Mouse (Mus musculus) limb, embryonic 11.5 days (tissue): ENCODE data around the gene Gatad2b. TPM values are rescaled to one million over a fixed set of nuclear protein-coding genes. Genes with fewer than 3 reads are reported as not detected.
"Not testable (repeated sequence)": the region's sequence is repeated elsewhere in the genome, so short reads cannot be mapped to it uniquely, and the experiment has no call there.

Source experiments
- ATAC-seq: fragments of 200-750 bp; cut with Nextera tagmentation; 2 replicates; pipeline ENCODE4 v1.8.0; 2017; ENCODE audit warnings: low read depth; ENCODE audit not compliant: insufficient number of reproducible peaks, low FRiP score, low TSS enrichment
- DNase-seq: peaks from one replicate; pipeline ENCODE4 v3.0.0-alpha.2; 2015; ENCODE audit warnings: low spot score
- H3K27ac ChIP-seq: fragments of 300-500 bp; sonication (generic); replicated peaks from 2 replicates; pipeline ENCODE4 v1.5.1; 2014; ENCODE audit warnings: low read depth, mild to moderate bottlenecking, low read length
- H3K27me3 ChIP-seq: fragments of 300-500 bp; sonication (generic); 2 replicates; pipeline ENCODE4 v1.6.1; 2014; ENCODE audit warnings: mild to moderate bottlenecking, low read length, mixed read lengths; ENCODE audit not compliant: control insufficient read depth, insufficient read depth
- H3K36me3 ChIP-seq: fragments of 300-500 bp; sonication (generic); 2 replicates; pipeline ENCODE4 v1.6.1; 2014; ENCODE audit warnings: mild to moderate bottlenecking, low read length, moderate library complexity, mixed read lengths; ENCODE audit not compliant: control insufficient read depth, insufficient read depth
- H3K4me1 ChIP-seq: fragments of 300-500 bp; sonication (generic); 2 replicates; pipeline ENCODE4 v1.6.1; 2014; ENCODE audit warnings: low read length, mixed read lengths; ENCODE audit not compliant: control insufficient read depth, insufficient read depth
- H3K4me2 ChIP-seq: fragments of 300-500 bp; sonication (generic); 2 replicates; pipeline ENCODE4 v1.6.1; 2014; ENCODE audit warnings: low read depth, mild to moderate bottlenecking, moderate library complexity; ENCODE audit not compliant: severe bottlenecking
- H3K4me3 ChIP-seq: fragments of 300-500 bp; sonication (generic); 2 replicates; pipeline ENCODE4 v1.5.1; 2014; ENCODE audit warnings: low read depth, low read length
- H3K9ac ChIP-seq: fragments of 300-500 bp; sonication (generic); 2 replicates; pipeline ENCODE4 v1.6.1; 2014; ENCODE audit warnings: mild to moderate bottlenecking, low read length
- H3K9me3 ChIP-seq: fragments of 300-500 bp; sonication (generic); 2 replicates; pipeline ENCODE4 v1.6.1; 2016; ENCODE audit warnings: low read length; ENCODE audit not compliant: control insufficient read depth
- WGBS: fragments of 180-500 bp; shearing (Covaris S2); extraction: QIAGEN DNeasy Blood & Tissue Kit; methylation state at CpG from one replicate; pipeline ENCODE4 v1.1.7; 2014; 5-methylcytosine and 5-hydroxymethylcytosine counted together
- polyA plus RNA-seq: library from polyadenylated mRNA; unstranded; fragments of >200 nt; fragmentation: Nextera tagmentation; extraction: Ambion mirVana; gene quantifications from 2 replicates; pipeline ENCODE4 v1.2.1, GENCODE M21; 2014

Gatad2b gene
- polyA plus RNA-seq, 1 experiment from 2014 or later: 16.2 TPM

DNA sequence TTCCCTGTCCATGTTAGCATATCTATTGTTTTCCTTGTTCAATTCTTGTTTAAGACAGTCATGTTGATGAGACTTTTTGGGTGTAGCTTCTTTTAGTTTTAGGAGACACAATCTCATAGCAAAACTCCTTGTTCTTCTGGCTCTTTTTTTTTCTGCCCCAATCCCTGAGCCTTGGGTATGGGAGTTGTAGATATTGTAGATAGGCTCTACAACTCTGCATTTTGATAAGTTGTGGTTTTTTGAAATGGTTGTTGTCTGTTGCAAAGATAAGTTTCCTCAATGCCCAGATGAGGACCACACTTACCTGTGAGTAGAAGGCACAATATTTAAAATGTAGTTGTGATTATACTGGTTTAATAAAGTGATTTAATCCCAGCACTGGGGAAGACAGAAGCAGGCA lies 47.2 kb downstream of the Gatad2b start:
- no peaks in the 10 kb centered on the region for H3K27me3 ChIP-seq
- ATAC-seq (no peak), DNase-seq (no peak)
- no peak overlapping the region for H3K9ac ChIP-seq
- H3K9me3 ChIP-seq: no peaks in the 10 kb centered on the region
- peaks cover 5% of the 10 kb centered on the region; the same call in 1 of the 2 replicates for H3K36me3 ChIP-seq
- H3K27ac ChIP-seq: no peak overlapping the region
- no peak overlapping the region for H3K4me2 ChIP-seq
- H3K4me1 ChIP-seq: no peaks in the 10 kb centered on the region
- no peak overlapping the region for H3K4me3 ChIP-seq

DNA sequence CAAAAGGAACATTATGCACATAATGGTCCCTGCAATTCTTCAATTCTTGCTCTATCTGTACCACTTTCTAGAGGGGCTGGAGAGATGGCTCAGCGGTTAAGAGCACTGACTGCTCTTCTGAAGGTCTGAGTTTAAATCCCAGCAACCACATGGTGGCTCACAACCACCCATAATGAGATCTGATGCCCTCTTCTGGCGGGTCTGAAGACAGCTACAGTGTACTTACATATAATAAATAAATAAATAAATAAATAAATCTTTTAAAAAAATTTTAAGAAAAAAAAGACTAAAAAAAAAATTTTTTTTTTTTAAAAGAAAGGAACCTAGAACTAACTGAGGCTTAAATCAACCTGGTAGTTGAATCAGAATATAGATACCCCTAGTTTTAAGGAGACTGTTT lies 49.9 kb downstream of the Gatad2b start:
- not testable (repeated sequence) for H3K4me3 ChIP-seq, H3K4me1 ChIP-seq, H3K27me3 ChIP-seq, H3K4me2 ChIP-seq, H3K27ac ChIP-seq, H3K9ac ChIP-seq, H3K9me3 ChIP-seq, DNase-seq, ATAC-seq
- 64% methylated on average over 2 of the region's 2 CpGs for WGBS
- peaks cover 11% of the 10 kb centered on the region; the same call in 1 of the 2 replicates for H3K36me3 ChIP-seq

- WGBS: 94% methylated on average over 4 of the region's 4 CpGs
- H3K36me3 ChIP-seq: peaks cover 22% of the 10 kb centered on the region
- ATAC-seq: no peak
- no peak overlapping the region for H3K4me3 ChIP-seq
- DNase-seq: no peak
- H3K9me3 ChIP-seq: no peaks in the 10 kb centered on the region
- H3K27ac ChIP-seq: no peak overlapping the region
- no peaks in the 10 kb centered on the region for H3K4me1 ChIP-seq
- H3K9ac ChIP-seq: no peak overlapping the region
- no peak overlapping the region for H3K4me2 ChIP-seq
- H3K27me3 ChIP-seq: no peaks in the 10 kb centered on the region
These were observed 54.9 kb downstream of the Gatad2b start for GRCm38 (mm10) chr3:90347847-90348246.

- Histone ChIP-seq H3K9ac (no peak overlapping the region), H3K4me1 (no peaks in the 10 kb centered on the region), H3K4me2 (no peak overlapping the region), H3K9me3 (no peaks in the 10 kb centered on the region), H3K36me3 (peaks cover 29% of the 10 kb centered on the region), H3K4me3 (no peak overlapping the region), H3K27me3 (no peaks in the 10 kb centered on the region), H3K27ac (no peak overlapping the region)
- ATAC-seq (no peak), DNase-seq (no peak)
- 94% methylated on average over 7 of the region's 7 CpGs for WGBS
These were observed 65.0 kb downstream of the Gatad2b start for GRCm38 (mm10) chr3:90357959-90358358.

GRCm38 (mm10) chr3:90359230-90359629 lies 66.3 kb downstream of the Gatad2b start:
- Histone ChIP-seq H3K9me3 (no peaks in the 10 kb centered on the region), H3K9ac (no peak overlapping the region), H3K4me3 (no peak overlapping the region), H3K27ac (no peak overlapping the region), H3K4me1 (no peaks in the 10 kb centered on the region), H3K27me3 (no peaks in the 10 kb centered on the region), H3K4me2 (no peak overlapping the region), H3K36me3 (peaks cover 24% of the 10 kb centered on the region)
- DNase-seq (no peak), ATAC-seq (no peak)
- WGBS: 96% methylated on average over 1 of the region's 1 CpGs

DNA sequence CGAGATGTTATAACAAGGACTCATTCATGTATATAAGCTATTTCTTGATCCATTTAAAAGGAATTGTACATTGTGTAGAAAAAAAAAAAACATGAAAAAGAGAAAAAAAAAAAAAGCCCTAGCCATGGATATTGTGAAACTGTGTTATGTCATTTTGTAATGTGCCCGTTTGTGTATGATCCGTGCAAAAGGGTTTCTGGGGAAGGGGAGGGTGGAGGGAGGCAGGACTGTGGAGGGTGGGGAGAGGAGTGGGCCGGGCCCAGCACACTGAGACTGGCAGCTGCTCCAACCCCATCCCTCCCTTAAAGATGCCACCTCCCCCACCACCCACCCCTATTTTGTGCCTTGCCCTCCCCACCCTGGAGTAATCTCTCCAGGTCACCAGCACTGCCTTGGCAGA lies 68.5 kb downstream of the Gatad2b start:
- ATAC-seq (no peak), DNase-seq (no peak)
- Histone ChIP-seq H3K4me3 (no peak overlapping the region), H3K4me2 (no peak overlapping the region), H3K9me3 (no peaks in the 10 kb centered on the region), H3K36me3 (peaks cover 10% of the 10 kb centered on the region), H3K27me3 (no peaks in the 10 kb centered on the region), H3K4me1 (no peaks in the 10 kb centered on the region), H3K27ac (no peak overlapping the region), H3K9ac (no peak overlapping the region)
- WGBS: 85% methylated on average over 4 of the region's 4 CpGs

DNA sequence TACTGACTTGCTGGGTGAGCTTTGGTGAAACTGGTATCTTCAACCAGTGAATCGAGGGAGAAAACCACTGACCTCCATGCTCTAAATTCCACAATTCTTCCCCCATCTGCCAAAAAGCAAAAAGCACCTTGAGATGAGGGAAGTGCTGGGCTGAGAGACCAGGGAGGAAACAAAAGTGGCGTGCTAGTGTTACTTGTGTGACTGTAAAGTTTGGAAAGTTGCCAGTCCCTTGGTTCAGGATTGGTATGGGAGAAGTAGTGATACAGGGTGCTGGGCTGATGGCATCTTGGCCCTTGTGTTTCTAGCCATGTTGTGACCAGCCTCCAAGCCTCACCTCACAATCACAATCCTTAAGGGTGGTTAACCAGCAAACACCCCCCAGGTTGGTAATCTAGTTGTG lies 69.4 kb downstream of the Gatad2b start:
- peaks cover 8% of the 10 kb centered on the region for H3K36me3 ChIP-seq
- WGBS: 90% methylated on average over 2 of the region's 2 CpGs
- no peak overlapping the region for H3K9ac ChIP-seq
- no peak for ATAC-seq
- H3K27ac ChIP-seq: no peak overlapping the region
- H3K27me3 ChIP-seq: no peaks in the 10 kb centered on the region
- H3K9me3 ChIP-seq: no peaks in the 10 kb centered on the region
- H3K4me1 ChIP-seq: no peaks in the 10 kb centered on the region
- H3K4me2 ChIP-seq: no peak overlapping the region
- no peak overlapping the region for H3K4me3 ChIP-seq
- no peak for DNase-seq

GRCm38 (mm10) chr3:90367001-90367632 lies 74.1 kb downstream of the Gatad2b start:
- H3K4me3 ChIP-seq: no peak overlapping the region
- no peak for DNase-seq
- no peaks in the 10 kb centered on the region for H3K9me3 ChIP-seq
- no peak overlapping the region for H3K27ac ChIP-seq
- H3K36me3 ChIP-seq: no peaks in the 10 kb centered on the region; the same call in 1 of the 2 replicates
- no peak for ATAC-seq
- H3K9ac ChIP-seq: no peak overlapping the region
- H3K4me2 ChIP-seq: no peak overlapping the region
- H3K4me1 ChIP-seq: no peaks in the 10 kb centered on the region
- WGBS: 89% methylated on average over 5 of the region's 5 CpGs
- no peaks in the 10 kb centered on the region for H3K27me3 ChIP-seq

DNA sequence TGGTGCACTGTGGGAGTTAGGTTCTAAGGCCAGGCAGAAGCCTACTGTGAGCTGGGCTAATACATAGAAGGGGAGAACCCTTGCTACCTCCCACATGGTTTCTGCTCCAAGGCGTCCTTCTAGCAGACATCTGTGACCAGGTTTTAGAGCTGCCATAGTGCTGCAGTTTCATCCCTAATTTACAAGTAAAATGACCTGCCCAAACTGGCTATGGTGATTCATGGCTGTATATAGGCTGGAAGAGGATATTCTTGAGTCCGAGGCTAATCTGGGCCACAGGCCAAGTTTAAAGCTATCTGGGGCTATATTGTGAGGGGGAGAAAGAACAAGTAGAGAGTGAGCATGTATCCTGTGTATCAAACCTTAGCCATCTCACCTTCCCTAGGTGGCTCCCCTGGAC lies 76.1 kb downstream of the Gatad2b start:
- H3K36me3 ChIP-seq: no peaks in the 10 kb centered on the region; the same call in 1 of the 2 replicates
- H3K4me1 ChIP-seq: no peaks in the 10 kb centered on the region
- H3K27me3 ChIP-seq: no peaks in the 10 kb centered on the region
- no peak overlapping the region for H3K4me2 ChIP-seq
- DNase-seq (no peak), ATAC-seq (no peak)
- H3K9ac ChIP-seq: no peak overlapping the region
- H3K4me3 ChIP-seq: no peak overlapping the region
- H3K27ac ChIP-seq: no peak overlapping the region
- WGBS: 66% methylated on average over 2 of the region's 2 CpGs
- no peaks in the 10 kb centered on the region for H3K9me3 ChIP-seq
